In genomic region chr6:142756507-142757333, GRCm38 (mm10) we compare ENCODE assay signal across 8 mouse cellular contexts. TPM values are rescaled to one million over a fixed set of nuclear protein-coding genes. Genes with fewer than 3 reads are reported as not detected.
A peak's percentile ranks its signal among the peaks of the same experiment; 100 is the strongest.
DNase-seq lines count a peak whose midpoint lies in the region; ATAC-seq lines count a peak whose summit lies in the region.

Gene Cmas, plus strand, starts transcription at chr6:142756686.

- H3K4me2 ChIP-seq in hindbrain, embryonic 15.5 days: peak within 1 kb of the TSS; percentile 67

- under 1% methylated on average over 68 of the region's 68 CpGs for WGBS in hindbrain, embryonic 15.5 days
- WGBS in macrophage (ENCODE audit: missing documents): under 1% methylated on average over 68 of the region's 68 CpGs

- peak; percentile 91 for DNase-seq in T-cell, adult 2 months (ENCODE audit: low spot score)
- peak; percentile 90 to 92 for DNase-seq in cerebellum, postnatal 36 days
- DNase-seq in frontal cortex, postnatal 36 days (ENCODE audit: low spot score in 2 of 2): peak; percentile 89 to 94
- peak; percentile 90 to 95 for DNase-seq in left cerebral cortex, adult 18-20 months (ENCODE audit: low spot score in 2 of 2)
- DNase-seq in right cerebral cortex, adult 18-20 months: peak; percentile 95
- peak; percentile 58 for DNase-seq in urinary bladder, postnatal 10 days (ENCODE audit: low spot score)

- peaks cover 48% of the 10 kb centered on the region for H3K79me2 ChIP-seq in macrophage (ENCODE audit: inconsistent target)

- H3K36me3 ChIP-seq in hindbrain, embryonic 15.5 days: 0 out of 2 replicates have a peak, but pooled peaks cover 3% of the 10 kb centered on the region
- H3K36me3 ChIP-seq in macrophage (ENCODE audit: inconsistent target): no peaks in the 10 kb centered on the region

- H3K27ac ChIP-seq in hindbrain, embryonic 15.5 days (replicated peaks): peak within 1 kb of the TSS; percentile 93
- H3K27ac ChIP-seq in macrophage: peak within 1 kb of the TSS; percentile 24

- ATAC-seq in hindbrain, embryonic 15.5 days (ENCODE audit: low FRiP score, low read depth): peak; percentile 94

- peak within 1 kb of the TSS; percentile 95 for H3K4me3 ChIP-seq in hindbrain, embryonic 15.5 days
- peak within 1 kb of the TSS; percentile 62 for H3K4me3 ChIP-seq in macrophage (ENCODE audit: inconsistent target)

- 0 out of 2 replicates have a peak, but pooled peaks cover 10% of the 10 kb centered on the region for H3K27me3 ChIP-seq in hindbrain, embryonic 15.5 days

- H3K9me3 ChIP-seq in hindbrain, embryonic 15.5 days: no peaks in the 10 kb centered on the region

- H3K9ac ChIP-seq in hindbrain, embryonic 15.5 days: peak within 1 kb of the TSS; percentile 91

- H3K4me1 ChIP-seq in hindbrain, embryonic 15.5 days (replicated peaks): peaks cover 23% of the 10 kb centered on the region

RNA-seq across cellular contexts. Expression of gene Cmas, which starts in this region (rescaled TPM):
- 185 and 188 TPM in 2 replicates for polyA plus RNA-seq in hindbrain, embryonic 15.5 days (2015; fragmentation: Nextera tagmentation; extraction: Ambion mirVana)
- total RNA-seq in left cerebral cortex, adult 18-20 months (2021): 100 to 1,000 TPM; 115 to 116 TPM
- total RNA-seq in macrophage (2018; cell fraction: chromatin; rRNA removed): 10 to 100 TPM in 22 of 26 experiments, 1 to 10 TPM in 4; 5.7 to 76.5 (median 31.4) TPM
- 10 to 100 TPM; 28.3 to 52.6 (median 38.4) TPM for total RNA-seq in macrophage (2018; cell fraction: cytosol; rRNA removed)
- total RNA-seq in macrophage (2018; cell fraction: nucleus; rRNA removed): 10 to 100 TPM in 25 of 26 experiments, 1 to 10 TPM in 1; 9.8 to 56.1 (median 20.5) TPM
- 40.5 to 57.4 TPM (median 55.1 TPM) in 3 replicates for polyA plus RNA-seq in macrophage (2018)

Comparison
In these comparisons a context has a peak if more than half of its experiments do, and no peak if none do; other contexts are left out.
1. Peak in every context shown above with its lines: DNase-seq, ATAC-seq, H3K4me3 ChIP-seq and H3K27ac ChIP-seq.